Mouse (Mus musculus) kidney, adult 8-10 months (tissue): ENCODE measurements around the gene Tmsb15l.
"Not testable (repeated sequence)": the region's sequence is repeated elsewhere in the genome, so short reads cannot be mapped to it uniquely, and the experiment has no call there.

Experiments used
- DNase-seq, 2 experiments: peaks; one replicate each; pipeline ENCODE4 v3.0.0; 2022

The Tmsb15l gene

DNA sequence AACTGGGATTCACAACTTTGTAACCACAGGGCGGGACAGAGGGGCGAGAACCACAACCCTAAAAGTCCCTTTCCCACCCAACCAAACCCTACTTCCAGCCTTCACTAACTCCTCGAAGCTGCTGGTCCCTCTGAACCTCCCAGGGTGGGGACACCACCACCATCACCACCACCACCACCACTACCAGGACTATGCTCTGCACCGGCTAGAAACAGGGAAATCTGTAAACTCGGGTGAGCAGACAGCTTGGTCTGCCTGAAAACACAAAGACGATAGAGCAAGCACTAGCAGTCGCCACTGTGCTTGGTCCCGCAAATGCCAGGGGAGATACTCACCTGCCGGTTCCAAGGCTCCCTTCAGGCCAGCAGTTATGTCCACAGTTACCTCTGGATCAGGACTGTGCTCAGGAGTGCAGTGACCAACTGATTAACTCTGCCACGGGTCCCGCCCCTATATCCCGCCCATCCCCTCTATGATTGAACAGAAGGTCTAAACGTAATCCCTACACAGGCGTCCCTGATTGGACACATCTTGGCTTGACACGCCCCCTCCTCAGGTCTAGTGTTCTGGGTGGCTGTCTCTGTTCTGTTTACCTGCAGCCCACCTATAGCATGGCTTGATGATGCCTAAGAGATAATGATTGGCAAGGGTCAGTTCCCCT is at the start of gene Tmsb15l, which contains the start of gene Tmsb15b1:
Gene Tmsb15l, minus strand, starts transcription at position 446 of the 661 bp plus-strand sequence.
Gene Tmsb15b1, minus strand, starts transcription at position 451 of the 661 bp plus-strand sequence.
- DNase-seq = peak; percentile 63 to 78

- DNase-seq = peak; percentile 31 to 62
Observed at GRCm38 (mm10) chrX:137019310-137019709, 42.6 kb upstream of the Tmsb15l start.

DNA sequence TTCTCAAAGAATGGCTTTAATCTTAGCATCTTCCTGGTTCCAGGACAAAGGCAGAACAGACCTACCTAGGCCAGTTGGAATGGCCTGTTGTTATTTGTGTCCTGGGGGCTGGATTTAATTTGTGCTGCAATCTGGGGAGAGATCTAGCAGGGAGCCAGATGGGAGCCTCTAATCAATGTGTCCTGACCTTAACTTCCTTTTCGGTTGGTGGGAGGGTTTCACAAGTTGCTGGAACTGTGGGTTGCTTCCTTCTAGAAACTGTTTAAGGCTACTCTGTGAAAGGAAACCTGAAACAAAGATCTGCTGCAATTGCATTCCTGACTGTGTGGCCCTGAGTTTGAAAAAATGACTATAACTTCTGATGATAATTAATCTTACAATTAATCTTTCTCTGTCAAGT is 41.0 kb upstream of the Tmsb15l start:
- no peak for DNase-seq

DNA sequence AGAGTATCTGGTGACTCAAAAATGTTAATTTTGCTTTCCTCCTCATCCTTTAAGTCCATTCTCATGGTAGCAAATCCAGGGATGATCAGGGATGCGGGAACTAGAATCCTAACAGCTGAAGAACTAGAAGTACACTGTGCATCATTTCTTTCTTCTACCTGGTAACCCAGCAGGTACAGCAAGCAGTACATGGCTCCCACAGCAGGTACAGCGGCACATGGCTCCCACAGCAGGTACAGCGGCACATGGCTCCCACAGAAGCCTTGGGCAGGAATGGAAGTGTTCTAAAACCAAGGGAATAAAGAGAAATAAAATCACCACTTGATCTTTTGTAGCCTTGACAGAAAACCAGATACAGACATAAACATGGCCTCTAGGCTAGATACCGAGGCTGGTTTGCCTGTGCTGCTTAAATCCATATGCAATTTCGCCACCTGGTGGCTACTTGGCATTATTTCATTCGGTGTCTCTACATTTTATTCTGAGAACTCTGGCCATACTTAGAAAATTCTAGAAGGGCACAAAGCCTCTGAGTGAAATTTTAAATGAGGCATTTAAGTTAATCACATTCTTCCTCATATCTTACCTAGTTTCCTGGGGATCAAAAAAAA is 38.5 kb upstream of the Tmsb15l start:
- peak; percentile 34 to 39 for DNase-seq

DNA sequence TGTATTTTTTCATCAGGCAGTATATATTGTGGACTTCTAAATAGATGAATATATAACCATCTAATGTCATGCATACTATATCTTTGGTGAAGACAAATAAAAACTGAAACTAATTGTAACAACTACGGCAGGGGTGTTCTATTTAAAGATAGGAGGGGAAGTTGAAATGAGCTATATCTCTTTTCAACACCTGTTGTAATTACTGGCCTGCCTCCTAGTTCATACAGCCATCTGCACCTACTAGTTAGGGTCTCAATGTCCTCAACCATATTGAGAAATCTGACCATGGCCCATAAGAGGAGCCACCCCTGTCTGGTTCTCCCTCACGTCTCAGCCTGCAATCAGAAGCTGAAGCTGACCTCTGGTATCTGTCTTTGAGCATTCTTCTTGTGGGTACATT is 19.6 kb upstream of the Tmsb15l start:
- DNase-seq = no peak

DNA sequence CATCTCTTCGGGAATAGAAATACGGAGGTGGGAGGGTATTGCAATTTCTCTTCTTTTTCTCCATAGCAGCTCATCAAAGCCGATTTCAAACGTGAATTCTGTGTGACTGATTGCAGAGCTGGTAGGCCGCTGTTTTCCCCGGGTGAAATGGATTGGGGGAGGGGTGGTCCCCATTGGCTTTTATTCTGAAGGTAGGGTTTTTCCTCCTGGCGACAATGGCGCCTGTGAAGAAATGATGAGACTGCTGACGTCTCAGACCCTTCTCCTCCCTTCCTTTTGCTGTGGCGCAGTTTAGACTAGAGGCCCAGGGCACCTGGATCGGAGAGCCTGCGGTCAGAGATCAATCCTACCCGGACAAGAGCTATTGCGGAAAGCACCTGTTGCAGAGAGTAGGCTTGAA is 17.0 kb upstream of the Tmsb15l start:
- no peak for DNase-seq

GRCm38 (mm10) chrX:136992978-136993547 is 16.4 kb upstream of the Tmsb15l start, which contains the start of gene Zcchc18:
Zcchc18 (plus strand) TSS chrX:136993155.
- peak in 1 of 2 experiments; percentile 7 for DNase-seq

DNA sequence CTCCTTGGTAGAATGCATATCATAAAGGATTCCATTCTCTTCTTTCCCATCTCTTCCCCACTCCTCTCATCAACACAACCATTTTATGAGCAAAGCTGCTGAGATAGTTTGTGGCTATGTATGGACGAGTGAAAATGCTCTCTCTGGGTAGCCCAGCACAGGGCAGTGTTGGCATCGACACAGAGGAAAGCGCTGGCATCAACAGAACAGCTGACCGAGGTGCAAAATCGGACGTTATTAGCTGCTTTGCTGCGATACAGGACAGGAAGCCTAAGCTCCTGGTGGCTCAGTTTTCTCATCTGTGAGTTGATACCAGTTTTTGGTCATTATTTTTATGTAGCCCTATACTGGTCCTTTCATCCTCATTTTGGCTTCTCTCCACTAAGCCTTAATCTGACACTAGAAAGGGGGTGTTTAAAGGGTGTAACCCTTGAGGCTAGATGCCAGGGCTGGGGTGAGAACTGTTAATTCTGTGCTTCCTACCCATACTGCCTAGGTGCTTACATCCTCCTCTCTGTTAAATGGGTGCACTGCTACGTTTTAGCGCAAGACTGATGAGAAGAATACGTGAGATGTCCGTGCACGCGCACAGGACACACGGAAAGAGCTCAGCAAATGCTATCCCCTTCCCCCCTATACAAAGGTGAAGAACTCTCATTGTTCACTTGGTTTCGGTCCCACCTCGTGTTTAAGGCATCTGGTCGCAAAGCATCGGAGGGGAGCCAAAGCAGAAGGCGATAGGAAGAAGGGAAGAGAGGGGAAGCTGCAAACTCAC is 15.7 kb upstream of the Tmsb15l start:
- DNase-seq = no peak

DNA sequence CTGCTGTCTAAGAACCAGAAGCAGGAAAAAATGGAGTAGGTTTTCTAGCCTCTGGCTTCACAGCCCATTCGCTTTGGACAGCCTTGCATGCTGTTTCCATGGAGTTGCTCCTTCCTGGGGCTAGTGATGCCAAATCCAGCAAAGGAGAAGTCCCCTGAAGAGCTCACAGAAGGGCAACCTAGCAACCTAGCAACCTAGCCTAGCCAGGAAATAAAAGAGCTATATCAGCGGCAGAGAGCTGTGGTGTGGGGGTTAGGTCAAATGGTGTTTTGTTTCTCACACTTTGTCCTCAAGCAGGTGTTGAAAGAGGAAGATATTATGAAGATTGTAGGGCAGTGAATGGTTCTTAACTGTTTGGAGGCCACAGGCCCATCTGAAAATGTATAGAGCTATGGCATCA is 14.6 kb upstream of the Tmsb15l start:
- no peak for DNase-seq

DNA sequence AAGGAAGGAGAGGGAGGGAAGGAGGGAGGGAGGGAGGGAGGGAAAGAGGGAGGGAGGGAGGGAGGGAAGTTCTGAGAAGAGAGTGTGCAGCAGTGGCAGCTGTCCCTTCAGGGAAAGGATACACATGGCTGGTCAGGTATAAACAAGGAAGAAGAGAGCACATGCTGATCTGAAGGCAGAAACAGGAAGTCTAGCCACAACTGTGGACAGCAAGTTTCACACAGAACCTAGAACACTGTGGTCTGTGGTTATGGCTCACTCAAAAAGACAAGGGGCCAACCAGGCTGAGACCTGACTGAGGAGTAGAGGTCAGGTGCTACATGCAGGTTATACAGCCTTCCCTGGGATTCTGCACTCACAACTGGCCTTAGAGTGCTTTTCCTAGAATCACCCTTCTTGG is 9.4 kb upstream of the Tmsb15l start:
- DNase-seq = no peak

- DNase-seq = no peak
Observed at GRCm38 (mm10) chrX:136978616-136979015, 1.9 kb upstream of the Tmsb15l start.

DNA sequence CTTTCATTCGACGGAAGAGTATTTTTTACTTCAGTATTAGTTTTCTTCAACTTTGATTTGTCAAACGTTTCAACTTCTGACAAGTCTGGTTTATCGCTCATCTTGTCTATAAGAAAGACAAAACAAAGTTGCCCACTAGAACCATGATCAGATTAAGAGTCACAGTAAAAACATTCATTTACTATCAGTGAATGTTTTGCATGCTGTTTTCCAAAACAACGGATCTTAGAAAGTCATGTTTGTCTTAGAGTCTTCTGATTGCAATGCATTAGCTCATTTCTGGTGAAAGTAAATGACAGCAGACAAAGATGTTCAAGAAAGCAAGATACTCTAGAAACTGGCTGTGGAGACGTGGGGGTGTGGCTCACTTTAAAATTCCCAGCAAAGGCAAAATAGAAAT is 1.3 kb downstream of the Tmsb15l start, which contains the start of gene Tmsb15b2:
Gene Tmsb15b2, minus strand, starts transcription at position 101 of the 400 bp plus-strand sequence.
- not testable (repeated sequence) for DNase-seq

- no peak for DNase-seq
Observed at GRCm38 (mm10) chrX:136959688-136960087, 17.0 kb downstream of the Tmsb15l start.

DNA sequence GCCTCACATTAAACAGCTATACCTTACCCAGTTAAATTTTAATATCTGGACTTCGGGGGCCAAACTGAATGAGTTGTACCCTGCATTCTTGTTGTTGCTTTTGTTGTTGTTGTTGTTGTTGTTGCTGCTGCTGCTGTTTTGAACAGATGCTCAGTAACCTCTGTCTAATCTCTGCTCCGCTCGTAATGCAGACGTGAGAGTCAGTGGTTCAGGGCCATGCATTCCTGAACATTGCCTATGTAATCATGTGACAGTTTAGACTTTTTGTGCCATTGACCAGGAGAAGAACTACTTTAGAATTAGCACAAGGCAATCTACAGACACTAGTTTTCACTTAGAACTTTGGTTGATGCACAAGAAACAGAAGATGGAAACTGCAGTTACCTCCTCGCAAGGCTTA is 18.4 kb downstream of the Tmsb15l start:
- not testable (repeated sequence) for DNase-seq

GRCm38 (mm10) chrX:136957583-136958279 is 18.9 kb downstream of the Tmsb15l start:
- DNase-seq = peak; percentile 29 to 79

DNA sequence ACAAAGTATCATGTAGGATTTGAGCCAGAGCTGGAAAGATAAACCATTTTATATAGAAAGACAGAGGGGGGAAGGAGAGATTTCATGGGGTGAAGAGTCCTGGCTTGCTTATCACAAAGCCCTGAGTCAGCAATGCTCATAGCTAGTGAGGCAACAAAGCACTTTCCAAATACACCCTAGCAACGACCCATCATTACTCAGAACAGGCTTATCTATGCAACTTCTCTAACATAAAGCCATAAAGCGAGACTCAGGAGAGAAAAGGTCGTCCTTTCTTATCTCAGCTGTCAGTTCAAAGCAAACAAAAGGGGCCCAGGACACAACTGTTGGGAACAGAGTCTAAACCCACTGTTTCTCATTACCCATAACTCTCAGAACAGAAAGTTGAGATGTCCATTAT is 38.7 kb downstream of the Tmsb15l start:
- DNase-seq = no peak

DNA sequence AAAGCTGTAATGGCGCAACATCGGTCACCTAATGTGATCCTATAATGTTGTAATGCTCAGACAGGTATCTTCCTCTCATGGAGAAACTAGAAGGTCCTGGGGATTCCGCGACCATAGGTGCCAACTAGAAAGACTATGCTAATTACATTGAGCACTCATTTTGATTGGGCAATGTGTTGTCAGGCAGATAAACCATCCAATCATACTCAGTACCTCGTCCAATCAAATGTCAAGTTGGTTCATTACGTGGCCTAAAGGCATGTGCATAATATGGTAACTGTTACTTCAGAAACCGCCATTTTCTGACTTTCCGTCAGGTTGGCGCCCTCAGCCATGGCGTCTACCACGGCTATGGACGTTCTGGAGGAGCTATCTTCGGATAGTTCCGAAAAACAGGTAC is 49.6 kb downstream of the Tmsb15l start, which contains the start of gene H2bfm:
Gene H2bfm, plus strand, starts transcription at position 295 of the 400 bp plus-strand sequence.
- no peak for DNase-seq

- DNase-seq = no peak
Observed at GRCm38 (mm10) chrX:136925863-136926262, 50.8 kb downstream of the Tmsb15l start.
